Mouse (Mus musculus): ENCODE results near the gene Sulf2. TPM values are rescaled to one million over a fixed set of nuclear protein-coding genes. Genes with fewer than 3 reads are reported as not detected.
"Not testable (repeated sequence)": the region's sequence is repeated elsewhere in the genome, so short reads cannot be mapped to it uniquely, and the experiment has no call there.

The Sulf2 gene
- 10 to 100 TPM; 25.7 to 30.3 TPM for total RNA-seq (2021)
- long read RNA-seq, experiment 1, full-length matches to known transcripts, result 20 of 32 reads
- long read RNA-seq, experiment 1, partial matches to known transcripts, result 8 of 32 reads
- long read RNA-seq, experiment 1, other reads (novel, unspliced or antisense), result 4 of 32 reads
- long read RNA-seq, experiment 2, full-length matches to known transcripts, result 18 of 24 reads
- long read RNA-seq, experiment 2, partial matches to known transcripts, result 6 of 24 reads
- long read RNA-seq, experiment 2, other reads (novel, unspliced or antisense), result 0 of 24 reads

- no peak for DNase-seq
Measured at GRCm38 (mm10) chr2:166155454-166155815, at the start of gene Sulf2. Sulf2 (minus strand) TSS chr2:166155663.

- no peak for DNase-seq
Measured at GRCm38 (mm10) chr2:166204174-166204573, 48.7 kb upstream of the Sulf2 start.

GRCm38 (mm10) chr2:166203647-166204046 lies 48.2 kb upstream of the Sulf2 start:
- DNase-seq, result no peak

GRCm38 (mm10) chr2:166197964-166198363 lies 42.5 kb upstream of the Sulf2 start:
- DNase-seq, result no peak

GRCm38 (mm10) chr2:166197064-166197463 lies 41.6 kb upstream of the Sulf2 start:
- DNase-seq, result no peak

- no peak for DNase-seq
Measured at GRCm38 (mm10) chr2:166196080-166196786, 40.8 kb upstream of the Sulf2 start.

- no peak for DNase-seq
Measured at GRCm38 (mm10) chr2:166195041-166195440, 39.6 kb upstream of the Sulf2 start.

GRCm38 (mm10) chr2:166194112-166194758 lies 38.8 kb upstream of the Sulf2 start:
- no peak for DNase-seq

GRCm38 (mm10) chr2:166193509-166193908 lies 38.0 kb upstream of the Sulf2 start:
- DNase-seq, result no peak

GRCm38 (mm10) chr2:166190816-166191215 lies 35.4 kb upstream of the Sulf2 start:
- no peak for DNase-seq

GRCm38 (mm10) chr2:166189191-166189590 lies 33.7 kb upstream of the Sulf2 start:
- no peak for DNase-seq

- DNase-seq, result not testable (repeated sequence)
Measured at GRCm38 (mm10) chr2:166187874-166188453, 32.5 kb upstream of the Sulf2 start.

- DNase-seq, result not testable (repeated sequence)
Measured at GRCm38 (mm10) chr2:166187319-166187718, 31.9 kb upstream of the Sulf2 start.

- DNase-seq, result no peak
Measured at GRCm38 (mm10) chr2:166186244-166186948, 30.9 kb upstream of the Sulf2 start.

- DNase-seq, result no peak
Measured at GRCm38 (mm10) chr2:166185768-166186167, 30.3 kb upstream of the Sulf2 start.

GRCm38 (mm10) chr2:166184417-166184816 lies 29.0 kb upstream of the Sulf2 start:
- DNase-seq, result no peak

- no peak for DNase-seq
Measured at GRCm38 (mm10) chr2:166182009-166182685, 26.7 kb upstream of the Sulf2 start.

- DNase-seq, result peak; percentile 46
Measured at GRCm38 (mm10) chr2:166180744-166181508, 25.5 kb upstream of the Sulf2 start.

GRCm38 (mm10) chr2:166180136-166180649 lies 24.7 kb upstream of the Sulf2 start:
- no peak for DNase-seq

GRCm38 (mm10) chr2:166179457-166180101 lies 24.1 kb upstream of the Sulf2 start:
- DNase-seq, result no peak
